Mouse (Mus musculus): ENCODE measurements around the gene Armh4.

Gene Armh4

GRCm38 (mm10) chr14:49723361-49724054 is 59.7 kb downstream of the Armh4 start:
- no peak for DNase-seq

- DNase-seq = no peak
These were observed 60.4 kb downstream of the Armh4 start for GRCm38 (mm10) chr14:49722782-49723181.

- no peak for DNase-seq
These were observed 61.9 kb downstream of the Armh4 start for GRCm38 (mm10) chr14:49721281-49721680.

- DNase-seq = no peak
These were observed 63.5 kb downstream of the Armh4 start for GRCm38 (mm10) chr14:49719678-49720077.

- DNase-seq = no peak
These were observed 72.2 kb downstream of the Armh4 start for GRCm38 (mm10) chr14:49711016-49711415.

GRCm38 (mm10) chr14:49703432-49704200 is 79.6 kb downstream of the Armh4 start:
- DNase-seq = no peak

GRCm38 (mm10) chr14:49679511-49680284 is 103.5 kb downstream of the Armh4 start:
- no peak for DNase-seq

- DNase-seq = no peak
These were observed 106.6 kb downstream of the Armh4 start for GRCm38 (mm10) chr14:49676580-49676979.

GRCm38 (mm10) chr14:49660444-49660843 is 122.7 kb downstream of the Armh4 start:
- DNase-seq = no peak

GRCm38 (mm10) chr14:49649191-49649590 is 134.0 kb downstream of the Armh4 start:
- no peak for DNase-seq

- no peak for DNase-seq
These were observed 145.8 kb downstream of the Armh4 start for GRCm38 (mm10) chr14:49637422-49637821.

GRCm38 (mm10) chr14:49626055-49626454 is 157.1 kb downstream of the Armh4 start:
- DNase-seq = no peak
